Mouse (Mus musculus) heart, postnatal 0 days (tissue): ENCODE measurements around the gene Rexo1. TPM values are rescaled to one million over a fixed set of nuclear protein-coding genes. Genes with fewer than 3 reads are reported as not detected.

Source experiments
- ATAC-seq: fragments of 200-750 bp; cut with Nextera tagmentation; 2 replicates; pipeline ENCODE4 v1.8.0; 2017; ENCODE audit warnings: low read depth, moderate number of reproducible peaks, moderate library complexity; ENCODE audit not compliant: insufficient read depth
- DNase-seq: peaks from one replicate; pipeline ENCODE4 v3.0.0-alpha.2; 2016; ENCODE audit warnings: low spot score
- H3K27ac ChIP-seq: fragments of 300-500 bp; sonication (generic); 2 replicates; pipeline ENCODE4 v1.5.1; 2014; ENCODE audit warnings: low read depth, mild to moderate bottlenecking
- H3K27me3 ChIP-seq: fragments of 300-500 bp; sonication (generic); 2 replicates; pipeline ENCODE4 v1.6.1; 2014; ENCODE audit warnings: low read length, mixed read lengths; ENCODE audit not compliant: control insufficient read depth, insufficient read depth
- H3K36me3 ChIP-seq: fragments of 300-500 bp; sonication (generic); replicated peaks from 2 replicates; pipeline ENCODE4 v1.6.1; 2014; ENCODE audit warnings: low read length, mixed read lengths; ENCODE audit not compliant: control insufficient read depth, insufficient read depth
- H3K4me1 ChIP-seq: fragments of 300-500 bp; sonication (generic); 2 replicates; pipeline ENCODE4 v1.6.1; 2014; ENCODE audit warnings: antibody characterized with exemption; ENCODE audit not compliant: control insufficient read depth, insufficient read depth
- H3K4me2 ChIP-seq: fragments of 300-500 bp; sonication (generic); 2 replicates; pipeline ENCODE4 v1.6.1; 2014; ENCODE audit warnings: low read depth, mild to moderate bottlenecking, low read length, moderate library complexity
- H3K4me3 ChIP-seq: fragments of 300-500 bp; sonication (generic); 2 replicates; pipeline ENCODE4 v1.5.1; 2014; ENCODE audit warnings: low read depth, low read length
- H3K9ac ChIP-seq: fragments of 300-500 bp; sonication (generic); replicated peaks from 2 replicates; pipeline ENCODE4 v1.6.1; 2014; ENCODE audit warnings: low read depth, low read length, mixed read lengths
- H3K9me3 ChIP-seq: fragments of 300-500 bp; sonication (generic); replicated peaks from 2 replicates; pipeline ENCODE4 v1.6.1; 2016; ENCODE audit warnings: low read length; ENCODE audit not compliant: control insufficient read depth
- CTCF ChIP-seq: IDR thresholded peaks from 2 replicates; pipeline ENCODE4 v1.5.1; 2016; ENCODE audit warnings: antibody characterized with exemption, control low read depth, low read depth
- EP300 ChIP-seq: IDR thresholded peaks from 2 replicates; pipeline ENCODE4 v1.6.1; 2016; ENCODE audit warnings: antibody characterized with exemption, low read depth
- WGBS: fragments of 180-500 bp; shearing (Covaris S2); extraction: QIAGEN DNeasy Blood & Tissue Kit; methylation state at CpG from one replicate; pipeline ENCODE4 v1.1.7; 2014; 5-methylcytosine and 5-hydroxymethylcytosine counted together
- microRNA-seq: library from miRNA; unstranded; fragments of <30 nt; microRNA quantifications from one replicate; pipeline ENCODE4, GENCODE M21; 2016
- polyA plus RNA-seq: library from polyadenylated mRNA; unstranded; fragments of >200 nt; fragmentation: Nextera tagmentation; extraction: Ambion mirVana; gene quantifications from 2 replicates; pipeline ENCODE4 v1.2.1, GENCODE M21; 2015
- total RNA-seq: library from RNA; depleted of rRNA; stranded (reverse); fragments of >200 nt; gene quantifications from 2 replicates; pipeline ENCODE4 v1.2.3, GENCODE M21; 2014; ENCODE audit warnings: low replicate concordance; rRNA removed

The Rexo1 gene
- total and polyA plus RNA-seq, 2 experiments from 2014 or later, result 7.6 to 13.1 TPM

GRCm38 (mm10) chr10:80502291-80502690 lies 59.1 kb downstream of the Rexo1 start:
- 2% methylated on average over 7 of the region's 7 CpGs for WGBS

GRCm38 (mm10) chr10:80496421-80496820 lies 64.9 kb downstream of the Rexo1 start:
- TF ChIP-seq CTCF (no peak), EP300 (no peak)
- DNase-seq, result no peak
- Histone ChIP-seq H3K4me2 (no peak overlapping the region), H3K36me3 (no peaks in the 10 kb centered on the region), H3K9ac (no peak overlapping the region), H3K27ac (no peak overlapping the region), H3K4me1 (peaks cover 16% of the 10 kb centered on the region), H3K27me3 (peaks cover 100% of the 10 kb centered on the region), H3K9me3 (no peaks in the 10 kb centered on the region), H3K4me3 (no peak overlapping the region)
- WGBS, result under 1% methylated on average over 20 of the region's 20 CpGs
- no peak for ATAC-seq

More at GRCm38 (mm10) chr10:80502291-80502690, 59.1 kb downstream of the Rexo1 start:
- Histone ChIP-seq H3K27me3 (peaks cover 90% of the 10 kb centered on the region), H3K9ac (no peak overlapping the region), H3K36me3 (no peaks in the 10 kb centered on the region), H3K4me1 (no peaks in the 10 kb centered on the region), H3K27ac (no peak overlapping the region), H3K4me3 (no peak overlapping the region), H3K4me2 (no peak overlapping the region), H3K9me3 (no peaks in the 10 kb centered on the region)
- DNase-seq (no peak), ATAC-seq (no peak)
- no peak for TF ChIP-seq EP300
- TF ChIP-seq CTCF, result no peak

- 0% methylated on average over 27 of the region's 35 CpGs for WGBS
- DNase-seq (no peak), ATAC-seq (no peak)
- no peaks in the 10 kb centered on the region for H3K9me3 ChIP-seq
- peak overlapping the region; percentile 42 for H3K4me3 ChIP-seq
- H3K27ac ChIP-seq, result no peak overlapping the region
- H3K4me2 ChIP-seq, result peak overlapping the region; percentile 67
- no peak overlapping the region for H3K9ac ChIP-seq
- H3K36me3 ChIP-seq, result no peaks in the 10 kb centered on the region
- peaks cover 100% of the 10 kb centered on the region for H3K27me3 ChIP-seq
- H3K4me1 ChIP-seq, result peaks cover 16% of the 10 kb centered on the region
- no peak for TF ChIP-seq CTCF
- no peak for TF ChIP-seq EP300
Observed at GRCm38 (mm10) chr10:80495901-80496300, 65.5 kb downstream of the Rexo1 start.

GRCm38 (mm10) chr10:80494732-80495131 lies 66.6 kb downstream of the Rexo1 start, which contains the start of gene Onecut3:
Gene Onecut3 (plus strand): TSS chr10:80494835.
- under 1% methylated on average over 35 of the region's 42 CpGs for WGBS
- ATAC-seq, result peak; percentile 45; the same call in 1 of the 2 replicates
- TF ChIP-seq CTCF (no peak), EP300 (no peak)

More at GRCm38 (mm10) chr10:80494732-80495131, 66.6 kb downstream of the Rexo1 start, which contains the start of gene Onecut3:
- Histone ChIP-seq H3K27me3 (peaks cover 100% of the 10 kb centered on the region), H3K4me1 (peaks cover 16% of the 10 kb centered on the region), H3K4me2 (peak within 1 kb of the TSS; percentile 67), H3K9me3 (no peaks in the 10 kb centered on the region), H3K36me3 (no peaks in the 10 kb centered on the region), H3K9ac (no peak within 1 kb of the TSS), H3K4me3 (peak within 1 kb of the TSS; percentile 42), H3K27ac (no peak within 1 kb of the TSS)
- DNase-seq, result no peak

Small RNAs within 50 kb of the gene (microRNA-seq; reads per million reads assigned to microRNA genes)
- gene Mir6912, result not detected

Other genes with a start within 250 kb of the Rexo1 start
- 13.5 and 41.4 TPM in 2 replicates for gene 2310011J03Rik, start 241.0 kb downstream of the Rexo1 start, total RNA-seq
- 35.2 and 37.4 TPM in 2 replicates for gene 2310011J03Rik, start 241.0 kb downstream of the Rexo1 start, polyA plus RNA-seq
- gene Pcsk4, start 232.1 kb downstream of the Rexo1 start, total RNA-seq, result not detected in 2 replicates
- 2.0 and 2.1 TPM in 2 replicates for gene Pcsk4, start 232.1 kb downstream of the Rexo1 start, polyA plus RNA-seq
- gene Reep6, start 231.6 kb downstream of the Rexo1 start, total RNA-seq, result not detected in 2 replicates
- gene Reep6, start 231.6 kb downstream of the Rexo1 start, polyA plus RNA-seq, result 0.85 and 1.0 TPM in 2 replicates
- 18.5 and 34.6 TPM in 2 replicates for gene Adamtsl5, start 213.1 kb downstream of the Rexo1 start, total RNA-seq
- gene Adamtsl5, start 213.1 kb downstream of the Rexo1 start, polyA plus RNA-seq, result 12.6 and 14.6 TPM in 2 replicates
- 1.7 TPM in 1 of 2 replicates, not detected in the other for gene Plk5, start 205.1 kb downstream of the Rexo1 start, total RNA-seq
- 0.05 TPM in 2 replicates for gene Plk5, start 205.1 kb downstream of the Rexo1 start, polyA plus RNA-seq
- 20.0 and 26.4 TPM in 2 replicates for gene Mex3d, start 173.9 kb downstream of the Rexo1 start, total RNA-seq
- 2.2 and 2.9 TPM in 2 replicates for gene Mex3d, start 173.9 kb downstream of the Rexo1 start, polyA plus RNA-seq
- 35.1 and 35.3 TPM in 2 replicates for gene Mbd3, start 162.0 kb downstream of the Rexo1 start, total RNA-seq
- gene Mbd3, start 162.0 kb downstream of the Rexo1 start, polyA plus RNA-seq, result 75.6 and 78.0 TPM in 2 replicates
- 1,589 and 2,020 TPM in 2 replicates for gene Uqcr11, start 154.7 kb downstream of the Rexo1 start, total RNA-seq
- 3,128 and 3,343 TPM in 2 replicates for gene Uqcr11, start 154.7 kb downstream of the Rexo1 start, polyA plus RNA-seq
- 77.8 and 91.4 TPM in 2 replicates for gene Tcf3, start 127.9 kb downstream of the Rexo1 start, total RNA-seq
- gene Tcf3, start 127.9 kb downstream of the Rexo1 start, polyA plus RNA-seq, result 20.1 and 20.6 TPM in 2 replicates
- not detected in 2 replicates for gene Onecut3, start 66.7 kb downstream of the Rexo1 start, total RNA-seq
- gene Onecut3, start 66.7 kb downstream of the Rexo1 start, polyA plus RNA-seq, result not detected in 2 replicates
- not detected in 2 replicates for gene Atp8b3, start 22.4 kb downstream of the Rexo1 start, total RNA-seq
- gene Atp8b3, start 22.4 kb downstream of the Rexo1 start, polyA plus RNA-seq, result not detected in 2 replicates
- 9.3 TPM in 2 replicates for gene Klf16, start 15.8 kb upstream of the Rexo1 start, total RNA-seq
- 3.1 and 3.5 TPM in 2 replicates for gene Klf16, start 15.8 kb upstream of the Rexo1 start, polyA plus RNA-seq
- 194 and 462 TPM in 2 replicates for gene Abhd17a, start 28.8 kb upstream of the Rexo1 start, total RNA-seq
- 88.2 and 88.6 TPM in 2 replicates for gene Abhd17a, start 28.8 kb upstream of the Rexo1 start, polyA plus RNA-seq
- 25.8 and 44.5 TPM in 2 replicates for gene Scamp4, start 41.3 kb upstream of the Rexo1 start, total RNA-seq
- 39.2 and 39.8 TPM in 2 replicates for gene Scamp4, start 41.3 kb upstream of the Rexo1 start, polyA plus RNA-seq
- gene Adat3, start 41.3 kb upstream of the Rexo1 start, total RNA-seq, result 1.6 and 4.5 TPM in 2 replicates
- 1.8 and 2.7 TPM in 2 replicates for gene Adat3, start 41.3 kb upstream of the Rexo1 start, polyA plus RNA-seq
- gene Gm49322, start 44.5 kb upstream of the Rexo1 start, total RNA-seq, result 0.23 and 1.3 TPM in 2 replicates
- gene Gm49322, start 44.5 kb upstream of the Rexo1 start, polyA plus RNA-seq, result 0.33 and 0.38 TPM in 2 replicates
- gene Csnk1g2, start 61.3 kb upstream of the Rexo1 start, total RNA-seq, result 141 and 149 TPM in 2 replicates
- gene Csnk1g2, start 61.3 kb upstream of the Rexo1 start, polyA plus RNA-seq, result 69.1 and 75.6 TPM in 2 replicates
- gene Btbd2, start 95.5 kb upstream of the Rexo1 start, total RNA-seq, result 92.2 and 108 TPM in 2 replicates
- 36.7 and 40.6 TPM in 2 replicates for gene Btbd2, start 95.5 kb upstream of the Rexo1 start, polyA plus RNA-seq
- 150 and 174 TPM in 2 replicates for gene Mknk2, start 116.6 kb upstream of the Rexo1 start, total RNA-seq
- 76.9 and 78.3 TPM in 2 replicates for gene Mknk2, start 116.6 kb upstream of the Rexo1 start, polyA plus RNA-seq
- gene Mob3a, start 140.4 kb upstream of the Rexo1 start, total RNA-seq, result 15.0 and 15.6 TPM in 2 replicates
- gene Mob3a, start 140.4 kb upstream of the Rexo1 start, polyA plus RNA-seq, result 10.8 and 11.5 TPM in 2 replicates
- 6.6 and 6.9 TPM in 2 replicates for gene Izumo4, start 140.6 kb upstream of the Rexo1 start, total RNA-seq
- gene Izumo4, start 140.6 kb upstream of the Rexo1 start, polyA plus RNA-seq, result 3.6 and 7.3 TPM in 2 replicates
- gene Ap3d1, start 180.7 kb upstream of the Rexo1 start, total RNA-seq, result 72.7 and 77.9 TPM in 2 replicates
- 31.6 and 34.3 TPM in 2 replicates for gene Ap3d1, start 180.7 kb upstream of the Rexo1 start, polyA plus RNA-seq
- gene Dot1l, start 193.6 kb upstream of the Rexo1 start, total RNA-seq, result 19.4 and 32.8 TPM in 2 replicates
- 13.1 and 14.0 TPM in 2 replicates for gene Dot1l, start 193.6 kb upstream of the Rexo1 start, polyA plus RNA-seq
- gene Sf3a2, start 236.6 kb upstream of the Rexo1 start, total RNA-seq, result 8.8 and 12.7 TPM in 2 replicates
- 25.2 and 26.0 TPM in 2 replicates for gene Sf3a2, start 236.6 kb upstream of the Rexo1 start, polyA plus RNA-seq
- 29.3 and 50.6 TPM in 2 replicates for gene Plekhj1, start 237.1 kb upstream of the Rexo1 start, total RNA-seq
- 41.8 and 44.4 TPM in 2 replicates for gene Plekhj1, start 237.1 kb upstream of the Rexo1 start, polyA plus RNA-seq
- 4.0 TPM in 1 of 2 replicates, not detected in the other for gene Amh, start 243.7 kb upstream of the Rexo1 start, total RNA-seq
- 0.18 and 0.22 TPM in 2 replicates for gene Amh, start 243.7 kb upstream of the Rexo1 start, polyA plus RNA-seq